Mouse (Mus musculus) left cerebral cortex, postnatal 14 days (tissue): ENCODE results near the gene Fam24a. TPM values are rescaled to one million over a fixed set of nuclear protein-coding genes. Genes with fewer than 3 reads are reported as not detected.

Experiments
- DNase-seq, 2 experiments: peaks; one replicate each; pipeline ENCODE4 v3.0.0; 2021 to 2022; ENCODE audit warnings: low spot score in 2 of 2, mixed read lengths in 1 of 2
- intact Hi-C: fragments of 180-260 bp; cut with DNase I; formaldehyde crosslinking; loops from one replicate; pipeline ENCODE4 v1.15.1; 2025
- long read RNA-seq, 2 experiments: library from polyadenylated mRNA; stranded (forward); transcript quantifications; one replicate each; pipeline ENCODE4 v2.0.0; 2021
- total RNA-seq, 2 experiments: library from RNA; stranded (reverse); gene quantifications; 2 replicates each; pipeline ENCODE4 v1.2.3; 2021

The Fam24a gene
- not detected for total RNA-seq
- long read RNA-seq, experiment 1: 0 reads
- long read RNA-seq, experiment 2: 0 reads

DNA sequence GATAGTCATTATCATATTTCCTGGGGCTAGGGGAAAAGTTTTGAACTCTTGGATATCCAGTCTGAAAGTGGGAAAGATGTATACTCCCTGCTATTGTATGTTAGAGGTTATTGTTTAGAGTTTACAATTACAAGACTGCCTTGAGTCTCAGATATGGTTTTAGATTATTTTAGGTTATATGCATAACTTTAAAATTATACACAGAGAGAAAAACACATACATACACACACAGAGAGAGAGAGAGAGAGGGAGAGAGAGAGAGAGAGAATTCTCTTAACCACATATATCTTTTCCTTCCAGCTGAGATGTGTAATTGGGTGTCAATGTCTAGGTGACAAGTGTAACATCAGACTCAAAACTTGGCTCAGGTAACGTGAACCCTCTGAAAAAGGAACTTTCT is at the start of gene Fam24a:
Gene Fam24a (plus strand): TSS at position 301 of the 400 bp plus-strand sequence.
- no peak for DNase-seq
- intact Hi-C loops: loop anchor here (5.0 kb wide), 1 partner anchor 221 kb away; no protein-coding TSS in a partner anchor

DNA sequence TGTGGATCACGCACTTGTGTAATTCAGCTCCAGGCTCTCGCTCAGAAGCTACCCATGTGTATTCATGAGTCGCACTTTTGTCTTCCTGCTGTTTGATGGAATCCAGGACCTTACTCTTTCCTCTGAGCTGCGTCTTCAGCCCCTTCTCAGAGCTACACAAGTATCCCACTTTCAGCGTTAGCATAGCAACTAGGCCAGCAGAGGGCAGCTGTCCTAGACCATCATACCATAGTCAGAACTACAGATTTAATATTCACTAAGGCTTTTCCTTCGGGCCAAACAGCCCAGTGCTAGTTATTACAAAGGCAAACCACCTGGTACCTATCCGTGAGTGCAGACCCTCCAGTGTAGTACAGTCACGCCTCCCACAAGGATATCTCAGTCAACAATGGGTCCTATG is 36.5 kb upstream of the Fam24a start:
- intact Hi-C loops: no loop called here
- no peak for DNase-seq

DNA sequence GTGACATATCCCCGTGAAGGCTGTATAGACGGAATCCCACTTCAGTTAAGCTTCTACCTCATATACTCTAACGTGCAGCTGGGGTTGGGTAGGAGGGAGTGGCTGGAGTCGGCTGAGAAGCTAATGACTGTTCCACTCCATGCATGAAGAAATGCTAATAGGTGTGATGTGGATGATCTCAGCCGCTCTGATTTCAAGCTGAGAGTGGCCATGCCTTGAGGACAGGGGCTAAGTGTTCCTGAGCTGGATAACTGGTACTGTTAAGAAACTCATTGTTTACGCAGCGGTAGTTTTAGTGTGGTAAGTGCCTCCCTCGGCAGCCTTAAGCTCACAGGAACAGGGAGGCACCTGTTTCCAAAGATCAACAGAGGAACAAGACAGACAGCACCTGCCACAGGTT is 30.3 kb upstream of the Fam24a start:
- no peak for DNase-seq
- intact Hi-C loops: no loop called here

DNA sequence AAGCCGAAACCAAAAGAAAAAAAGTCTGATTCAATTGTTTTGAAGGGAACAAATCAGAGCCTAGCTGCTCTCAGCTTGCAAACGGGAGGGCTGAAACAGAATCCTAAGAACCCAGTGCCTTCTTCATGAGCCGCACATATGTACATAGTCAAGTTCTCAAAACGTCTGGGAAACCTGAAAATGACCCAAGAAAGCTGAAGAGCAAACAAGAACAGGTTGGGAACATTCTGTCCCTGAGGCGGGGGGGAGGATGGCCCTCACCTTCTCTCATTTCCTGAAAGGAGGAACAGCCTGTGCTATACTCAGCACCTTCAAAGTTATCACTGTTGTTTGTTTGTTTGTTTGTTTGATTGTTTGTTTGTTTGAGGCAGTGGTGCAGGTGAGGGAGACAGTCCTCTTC is 26.9 kb upstream of the Fam24a start:
- intact Hi-C loops: no loop called here
- no peak for DNase-seq

DNA sequence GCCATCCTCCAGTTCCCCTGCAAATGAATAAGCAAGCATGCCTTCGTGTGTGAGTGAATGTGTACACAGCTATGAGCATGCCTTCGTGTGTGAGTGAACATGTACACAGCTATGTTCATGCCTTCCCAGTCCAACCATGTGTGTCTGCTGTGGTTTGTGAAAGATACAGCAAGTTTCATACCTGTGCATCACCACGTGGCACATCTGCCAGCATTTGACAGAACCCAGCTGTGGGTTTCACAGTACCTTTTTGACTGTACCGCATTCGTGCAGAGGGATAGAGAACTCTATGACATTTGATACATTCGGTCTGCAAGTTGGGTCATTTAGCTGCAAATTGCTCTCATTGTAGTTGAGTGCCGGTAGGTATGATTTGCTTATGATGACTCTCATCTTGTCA is 19.2 kb upstream of the Fam24a start:
- DNase-seq: no peak
- intact Hi-C loops: no loop called here

DNA sequence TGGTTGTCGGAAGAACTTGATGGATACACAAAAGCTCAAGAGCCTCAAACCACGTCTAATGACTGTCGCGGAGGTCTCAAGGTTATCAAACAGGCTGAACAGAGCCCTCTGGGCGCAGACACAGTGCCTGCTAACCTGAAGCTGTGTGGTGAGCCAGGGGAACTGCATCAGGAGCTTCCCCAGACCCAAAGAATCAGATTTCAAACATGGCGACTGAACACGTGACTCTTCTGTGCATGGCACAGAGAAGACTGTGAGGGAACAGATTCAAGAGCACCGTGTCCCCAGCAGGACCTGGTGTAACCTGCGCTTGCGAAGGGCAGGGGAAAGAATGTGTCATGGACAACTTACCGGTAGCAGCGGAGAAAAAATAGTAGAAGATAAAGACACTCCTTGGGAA is 16.1 kb upstream of the Fam24a start:
- DNase-seq: no peak
- intact Hi-C loops: no loop called here

DNA sequence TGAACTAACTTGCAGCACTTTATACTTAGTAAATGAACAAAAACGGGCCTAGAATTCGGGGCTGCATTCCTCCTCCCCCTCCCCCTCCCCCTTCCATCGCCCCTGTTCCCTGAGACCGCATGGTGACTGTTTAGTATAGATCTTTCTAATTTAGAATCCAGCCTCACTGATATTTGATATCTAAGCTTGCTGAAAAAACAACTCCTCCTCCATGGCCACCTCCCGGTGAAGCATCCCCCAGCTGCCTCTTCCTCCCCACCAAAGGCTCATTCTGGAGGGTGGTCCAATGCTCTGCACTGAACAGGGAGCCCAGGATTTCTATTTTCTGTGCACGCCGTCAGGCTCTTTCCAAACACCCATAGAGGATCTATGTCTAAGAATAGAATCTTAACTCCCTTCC is 15.3 kb upstream of the Fam24a start:
- intact Hi-C loops: no loop called here
- DNase-seq: no peak

DNA sequence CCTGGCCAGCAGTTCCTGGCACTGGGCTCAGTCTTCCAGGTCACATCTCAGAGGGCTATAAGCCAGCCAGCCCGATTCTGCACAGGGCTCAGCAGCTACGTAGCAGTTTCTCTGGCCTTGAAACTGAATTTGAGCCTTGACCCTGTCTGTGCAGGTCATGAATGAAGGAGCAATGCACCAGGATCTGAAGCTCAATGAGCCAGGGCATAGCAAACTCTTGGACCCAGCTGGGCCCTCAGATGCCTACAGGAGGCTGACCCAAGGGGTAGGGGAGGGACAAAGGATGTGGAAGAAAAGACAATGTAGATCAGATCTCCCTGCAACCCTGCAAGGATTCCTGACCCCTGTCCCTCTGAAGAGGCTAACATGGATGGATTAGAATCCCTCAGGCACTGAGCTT is 11.5 kb upstream of the Fam24a start, which contains the start of gene Cuzd1:
Gene Cuzd1 (minus strand): TSS at position 101 of the 400 bp plus-strand sequence.
- no peak for DNase-seq
- intact Hi-C loops: no loop called here

DNA sequence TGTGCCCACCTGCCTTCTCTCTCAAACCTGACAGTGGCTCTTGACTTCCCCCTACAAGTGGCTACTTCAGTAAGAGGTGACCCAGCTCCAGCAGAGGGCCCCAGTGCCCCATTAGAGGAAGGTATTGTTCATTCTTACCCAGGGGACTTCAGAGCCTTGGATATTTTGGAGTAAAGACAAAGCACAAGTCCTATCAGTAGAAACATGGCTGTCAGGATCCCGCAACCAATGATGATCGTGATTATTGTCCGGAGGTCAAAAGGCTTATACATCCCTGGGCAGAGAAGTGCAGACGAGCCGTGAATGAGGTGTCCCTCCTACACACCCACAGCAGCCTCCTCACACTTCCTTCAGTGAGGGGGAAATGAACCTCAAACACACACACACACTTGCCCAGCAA is 6.6 kb upstream of the Fam24a start:
- intact Hi-C loops: no loop called here
- no peak for DNase-seq

DNA sequence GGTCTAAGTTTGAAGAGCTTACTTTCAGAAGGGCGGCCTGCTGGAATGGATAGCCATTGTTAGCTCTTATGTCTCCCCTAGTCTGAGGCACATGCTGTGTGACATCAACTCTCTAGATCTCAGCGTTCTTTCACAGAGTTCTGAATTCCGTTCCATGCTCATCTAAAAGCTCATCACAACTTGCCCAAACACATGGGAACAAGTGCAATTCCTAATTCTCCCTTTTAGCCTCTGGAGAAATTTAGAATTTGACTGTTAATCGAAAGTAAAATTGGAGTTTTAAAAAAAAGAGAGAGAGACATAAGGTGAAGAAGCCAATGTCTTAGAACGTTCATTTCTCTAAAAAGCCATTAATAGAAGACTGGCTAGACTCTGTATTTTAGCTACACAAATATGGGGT is 4.2 kb upstream of the Fam24a start, which contains the start of gene Fam24b:
Gene Fam24b (minus strand): TSS at position 101 of the 400 bp plus-strand sequence.
- intact Hi-C loops: no loop called here
- no peak for DNase-seq

DNA sequence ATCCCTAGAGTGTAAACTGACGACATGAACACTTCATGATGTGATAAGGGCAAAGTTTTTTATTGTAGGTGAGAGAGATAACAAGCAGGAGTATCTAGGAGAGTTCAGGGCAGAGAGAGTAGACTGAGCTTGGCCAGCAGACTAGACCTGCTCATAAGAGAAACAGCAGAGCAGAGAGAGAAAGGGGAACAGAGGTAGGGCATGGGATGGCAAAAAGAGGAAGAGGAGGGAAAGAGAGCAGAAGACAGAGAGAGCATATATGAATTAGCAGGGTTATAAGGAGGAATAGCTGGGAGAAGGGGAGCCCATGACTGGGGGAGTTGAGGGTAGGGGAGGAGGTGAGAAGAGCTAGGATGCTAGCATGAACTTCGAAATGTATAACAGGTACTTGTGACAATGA is 2.0 kb upstream of the Fam24a start:
- intact Hi-C loops: loop anchor here (5.0 kb wide), 1 partner anchor 219 kb away; no protein-coding TSS in a partner anchor
- DNase-seq: no peak

DNA sequence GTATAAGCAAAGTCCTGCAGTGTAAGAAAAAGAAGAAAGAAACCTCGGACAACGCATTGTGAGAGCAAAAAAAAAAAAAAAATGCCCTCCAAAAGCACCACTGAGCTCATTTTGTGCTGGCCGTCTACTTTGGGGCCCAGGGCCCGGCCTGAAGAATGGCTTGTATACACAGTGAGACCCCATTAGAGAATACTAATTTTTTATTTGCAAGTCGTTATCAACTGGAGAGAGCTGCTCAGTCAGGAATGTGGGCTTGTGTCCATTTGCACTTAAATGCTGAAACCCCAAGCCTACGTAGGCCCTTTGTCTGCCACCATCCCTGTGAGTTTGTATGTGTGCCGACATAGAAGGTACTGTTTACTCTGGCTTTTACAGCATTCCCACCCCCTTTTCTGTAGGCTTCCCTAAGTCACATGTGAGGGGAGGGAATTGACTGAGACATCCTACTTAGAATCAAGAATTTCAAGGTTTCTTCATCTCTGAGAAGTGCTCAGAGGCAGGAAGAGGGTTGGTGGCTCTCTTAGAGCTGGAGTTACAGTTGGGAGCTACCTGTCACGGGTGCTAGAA is 3.9 kb downstream of the Fam24a start:
- no peak for DNase-seq
- intact Hi-C loops: no loop called here

DNA sequence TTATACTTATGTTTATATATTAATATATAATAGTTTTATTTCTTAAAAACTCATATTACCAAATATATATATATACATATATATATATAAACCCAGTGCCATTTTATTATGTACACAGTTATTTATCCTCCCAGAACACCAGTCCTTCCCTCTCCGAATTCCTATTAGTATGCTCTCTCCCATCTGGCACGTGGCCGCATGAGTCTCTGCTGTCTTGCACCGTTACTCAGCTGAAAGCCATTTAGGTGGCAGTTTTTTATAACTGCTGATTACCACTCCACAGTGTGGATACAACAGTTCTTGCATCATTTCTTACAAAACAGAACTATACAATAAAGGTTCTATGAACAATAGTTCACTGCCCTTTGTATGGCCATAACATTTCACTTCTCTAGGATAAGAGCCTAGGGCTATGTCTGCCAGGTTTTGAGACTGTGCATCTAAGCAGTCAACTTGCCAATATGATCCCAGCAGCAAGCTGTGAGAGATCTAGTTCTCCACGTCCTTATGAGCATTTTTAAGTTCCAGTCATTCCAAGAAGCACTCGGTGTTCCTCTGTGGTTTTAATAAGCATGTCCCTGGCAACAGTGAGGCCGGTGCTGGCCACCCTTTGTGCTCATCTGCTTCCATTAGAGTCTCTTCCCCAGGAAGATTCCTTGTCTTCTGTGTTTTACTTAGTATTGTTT is 12.3 kb downstream of the Fam24a start:
- DNase-seq: no peak
- intact Hi-C loops: no loop called here

DNA sequence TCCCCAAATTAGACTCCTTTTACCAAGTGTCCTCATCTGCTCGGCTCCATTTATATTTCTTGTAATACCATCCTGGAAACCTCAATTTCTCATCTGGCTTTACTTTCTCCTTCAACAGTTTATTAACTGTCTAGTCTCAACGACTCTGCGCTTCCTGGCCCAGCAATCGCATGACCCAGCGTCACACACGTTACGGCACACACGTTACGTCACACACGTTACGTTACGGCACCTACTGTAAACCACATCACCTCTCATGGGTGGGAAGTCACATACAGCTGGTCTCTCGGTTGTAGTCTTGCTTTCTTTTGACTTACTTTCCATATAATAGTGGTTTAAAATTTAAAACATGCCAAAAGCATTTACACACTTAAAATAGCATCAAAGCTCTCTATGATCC is 22.4 kb downstream of the Fam24a start:
- DNase-seq: no peak
- intact Hi-C loops: no loop called here

DNA sequence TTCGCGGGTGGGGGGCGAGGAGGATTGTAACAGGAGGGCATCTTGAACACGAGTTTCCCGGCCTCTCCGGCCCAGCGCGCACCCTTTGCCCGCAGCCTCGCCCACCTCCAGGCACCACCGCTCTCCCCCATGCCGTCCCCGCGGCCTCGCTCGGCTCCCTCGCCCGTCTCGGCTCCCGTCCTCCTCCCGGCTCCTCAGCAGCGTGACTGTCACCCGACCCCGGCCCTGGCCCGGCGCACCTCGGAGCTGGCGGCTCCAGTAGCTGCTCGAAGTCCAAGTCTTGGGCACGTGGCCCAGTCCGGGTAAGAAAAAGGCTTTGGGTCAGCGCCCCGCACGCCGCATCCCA is 28.6 kb downstream of the Fam24a start:
- intact Hi-C loops: no loop called here
- no peak for DNase-seq

DNA sequence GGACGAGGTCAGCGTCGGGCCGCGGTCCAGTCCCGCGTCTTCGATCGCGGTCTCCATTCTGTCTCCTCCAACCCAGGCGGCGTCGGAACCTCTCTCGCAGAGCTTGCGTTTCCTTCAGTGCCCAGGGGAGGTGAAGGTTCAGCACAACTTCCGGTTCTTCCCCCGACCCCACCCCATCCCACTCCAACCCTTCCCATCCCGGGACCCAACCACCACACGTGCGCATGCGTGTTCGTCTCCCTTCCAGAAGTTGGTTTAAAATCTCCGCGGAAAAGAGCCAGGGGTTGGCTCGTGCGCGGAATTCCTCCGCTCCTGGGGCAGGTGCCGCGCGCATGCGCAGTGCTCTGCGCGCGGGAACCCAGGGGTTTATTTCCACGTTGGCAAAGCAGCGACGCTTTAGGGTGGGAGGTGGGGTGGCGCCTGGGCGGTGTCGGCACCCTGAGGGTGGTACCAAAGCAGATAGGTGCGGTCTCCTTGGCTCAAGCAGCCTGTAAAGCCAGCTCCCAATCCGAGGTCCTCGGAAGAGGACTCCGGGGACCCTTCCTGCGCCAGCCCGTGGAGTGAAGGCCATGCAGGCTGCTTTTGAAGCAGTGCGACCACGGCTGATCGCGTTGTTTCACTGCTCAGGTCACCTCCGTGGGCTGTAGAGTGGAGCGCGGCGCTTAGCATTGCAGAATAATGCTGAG is 29.1 kb downstream of the Fam24a start, which contains the start of gene 2310057M21Rik:
Gene 2310057M21Rik (minus strand): TSS at position 145 of the 686 bp plus-strand sequence.
- peak; percentile 94 to 95 for DNase-seq
- intact Hi-C loops: no loop called here

DNA sequence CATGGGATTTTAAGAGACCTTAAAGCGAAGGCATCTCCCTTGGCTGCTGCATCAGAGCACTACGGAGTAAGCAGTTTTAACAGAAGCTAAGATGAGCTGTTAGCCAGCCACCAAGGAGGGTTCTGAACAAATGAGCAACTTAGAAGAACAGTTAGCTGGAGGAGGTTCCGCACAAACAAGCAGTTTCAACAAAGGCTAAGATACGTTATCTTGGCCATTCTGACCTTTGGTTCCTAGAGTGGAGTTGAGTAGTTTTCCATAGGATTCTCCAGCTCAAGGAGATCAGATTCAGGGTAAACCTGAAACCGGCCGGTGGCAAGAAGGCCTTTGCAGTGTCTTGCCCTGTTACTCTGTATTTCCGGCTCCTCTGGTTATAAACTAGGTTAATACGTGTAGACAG is 30.5 kb downstream of the Fam24a start:
- intact Hi-C loops: no loop called here
- DNase-seq: no peak

DNA sequence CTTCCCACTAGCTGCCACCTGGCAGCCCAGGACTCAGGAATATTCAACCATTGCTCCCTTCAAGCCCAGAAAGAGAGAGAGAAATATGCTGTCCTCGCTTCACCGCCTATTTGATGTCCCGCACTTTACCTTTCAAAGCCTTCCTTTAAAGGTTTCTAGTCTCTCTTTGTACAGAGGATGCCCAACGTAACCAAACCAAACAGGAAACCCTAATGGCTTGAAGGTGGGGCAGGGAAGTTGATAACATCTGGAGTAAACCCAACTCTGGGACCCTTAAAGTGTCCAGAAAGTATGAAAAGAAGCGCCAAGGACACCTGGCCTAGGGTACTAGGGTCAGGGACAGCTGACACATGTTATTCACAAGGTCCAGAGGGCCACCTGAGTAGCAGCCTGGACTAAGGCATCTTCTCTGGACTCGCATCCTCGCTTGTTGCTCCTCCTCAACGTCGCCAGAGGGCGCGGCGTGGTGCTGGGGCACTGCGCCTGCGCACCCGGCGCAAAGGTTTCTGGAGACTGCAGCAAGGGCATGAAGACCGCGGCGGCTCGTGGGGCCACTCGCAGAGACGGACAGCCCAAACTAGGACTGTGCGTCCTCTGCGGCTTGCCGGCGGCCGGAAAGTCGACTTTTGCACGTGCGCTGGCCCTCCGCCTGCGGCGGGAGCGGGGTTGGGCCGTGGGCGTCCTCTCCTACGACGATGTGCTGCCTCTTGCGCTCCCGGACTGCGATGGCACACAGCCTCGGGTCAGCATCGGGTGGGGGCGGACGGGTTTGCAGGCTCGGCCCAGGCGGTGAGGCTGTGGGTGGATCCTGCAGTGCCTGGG is 37.2 kb downstream of the Fam24a start, which contains the start of gene Pstk:
Gene Pstk (plus strand): TSS at position 494 of the 822 bp plus-strand sequence.
- intact Hi-C loops: no loop called here

DNA sequence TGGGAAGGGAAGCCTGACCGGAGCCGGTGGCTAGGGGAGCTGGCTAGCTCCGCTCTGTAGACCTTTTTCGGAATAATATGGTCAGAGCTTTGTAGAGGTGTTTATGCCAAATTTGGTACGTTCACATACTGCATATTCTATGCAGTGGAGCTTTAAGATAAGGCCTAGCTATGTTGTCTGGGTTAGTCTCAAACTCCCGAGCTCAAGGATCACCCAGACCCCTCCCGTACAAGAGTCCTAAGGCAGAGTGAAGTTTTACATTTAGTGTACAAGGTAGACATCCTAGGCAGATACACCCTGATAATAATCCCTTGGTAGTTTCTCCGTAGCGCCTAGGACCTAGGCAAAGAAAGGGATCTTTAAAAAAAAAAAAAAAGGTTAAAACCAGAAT is 37.8 kb downstream of the Fam24a start:
- DNase-seq: no peak
- intact Hi-C loops: no loop called here

More for the DNA sequence above, 37.2 kb downstream of the Fam24a start, which contains the start of gene Pstk:
- peak; percentile 90 to 91 for DNase-seq
